Mouse (Mus musculus): ENCODE results near the gene Pnn.

Gene Pnn

GRCm38 (mm10) chr12:59068791-59069190, 2.1 kb downstream of the Pnn start:
- in situ Hi-C loops (cut with MboI; ENCODE audit: unreplicated experiment in 2 of 2) = loop anchor here in 1 of 2 experiments (5.0 kb wide), 1 partner anchor 139 kb away; no protein-coding TSS in a partner anchor

GRCm38 (mm10) chr12:59072286-59072685, 5.6 kb downstream of the Pnn start:
- in situ Hi-C loops (cut with MboI; ENCODE audit: unreplicated experiment in 2 of 2) = no loop called here

GRCm38 (mm10) chr12:59074052-59074451, 7.4 kb downstream of the Pnn start:
- in situ Hi-C loops (cut with MboI; ENCODE audit: unreplicated experiment in 2 of 2) = no loop called here

- in situ Hi-C loops (cut with MboI; ENCODE audit: unreplicated experiment in 2 of 2) = loop anchor here in 1 of 2 experiments (5.0 kb wide), 1 partner anchor 50 kb away; no protein-coding TSS in a partner anchor
Measured at GRCm38 (mm10) chr12:59076996-59077395, 10.3 kb downstream of the Pnn start.

GRCm38 (mm10) chr12:59077883-59078282, 11.2 kb downstream of the Pnn start:
- in situ Hi-C loops (cut with MboI; ENCODE audit: unreplicated experiment in 2 of 2) = loop anchor here in 1 of 2 experiments (5.0 kb wide), 1 partner anchor 49 kb away; no protein-coding TSS in a partner anchor

GRCm38 (mm10) chr12:59080461-59080860, 13.8 kb downstream of the Pnn start:
- in situ Hi-C loops (cut with MboI; ENCODE audit: unreplicated experiment in 2 of 2) = no loop called here

- in situ Hi-C loops (cut with MboI; ENCODE audit: unreplicated experiment in 2 of 2) = no loop called here
Measured at GRCm38 (mm10) chr12:59084446-59084845, 17.8 kb downstream of the Pnn start.

GRCm38 (mm10) chr12:59086171-59086570, 19.5 kb downstream of the Pnn start:
- in situ Hi-C loops (cut with MboI; ENCODE audit: unreplicated experiment in 2 of 2) = no loop called here

GRCm38 (mm10) chr12:59093543-59093942, 26.9 kb downstream of the Pnn start:
- in situ Hi-C loops (cut with MboI; ENCODE audit: unreplicated experiment in 2 of 2) = no loop called here

- in situ Hi-C loops (cut with MboI; ENCODE audit: unreplicated experiment in 2 of 2) = no loop called here
Measured at GRCm38 (mm10) chr12:59095104-59096025, 28.7 kb downstream of the Pnn start, which contains the start of gene Mia2. TSS of gene Mia2 (plus strand) at chr12:59095799.

- in situ Hi-C loops (cut with MboI; ENCODE audit: unreplicated experiment in 2 of 2) = no loop called here
Measured at GRCm38 (mm10) chr12:59104771-59105170, 38.1 kb downstream of the Pnn start.

GRCm38 (mm10) chr12:59105914-59106313, 39.2 kb downstream of the Pnn start:
- in situ Hi-C loops (cut with MboI; ENCODE audit: unreplicated experiment in 2 of 2) = no loop called here

GRCm38 (mm10) chr12:59106491-59106890, 39.8 kb downstream of the Pnn start:
- in situ Hi-C loops (cut with MboI; ENCODE audit: unreplicated experiment in 2 of 2) = no loop called here

GRCm38 (mm10) chr12:59107926-59108325, 41.2 kb downstream of the Pnn start:
- in situ Hi-C loops (cut with MboI; ENCODE audit: unreplicated experiment in 2 of 2) = no loop called here

- in situ Hi-C loops (cut with MboI; ENCODE audit: unreplicated experiment in 2 of 2) = no loop called here
Measured at GRCm38 (mm10) chr12:59117184-59117583, 50.5 kb downstream of the Pnn start.
